Mouse (Mus musculus) liver, adult 2 months (tissue): Measurements from ENCODE around the gene Gm39653.

Experiments
- CTCF ChIP-seq: fragments of 200-500 bp; IDR thresholded peaks from 2 replicates; pipeline ENCODE4 v1.5.1; 2011; ENCODE audit warnings: low read depth, low read length, control low read depth
- POLR2A ChIP-seq: fragments of 200-500 bp; IDR thresholded peaks from 2 replicates; pipeline ENCODE4 v1.6.1; 2011; ENCODE audit warnings: low read length, control low read depth; ENCODE audit not compliant: insufficient read depth; ENCODE audit errors: extremely low read depth

DNA sequence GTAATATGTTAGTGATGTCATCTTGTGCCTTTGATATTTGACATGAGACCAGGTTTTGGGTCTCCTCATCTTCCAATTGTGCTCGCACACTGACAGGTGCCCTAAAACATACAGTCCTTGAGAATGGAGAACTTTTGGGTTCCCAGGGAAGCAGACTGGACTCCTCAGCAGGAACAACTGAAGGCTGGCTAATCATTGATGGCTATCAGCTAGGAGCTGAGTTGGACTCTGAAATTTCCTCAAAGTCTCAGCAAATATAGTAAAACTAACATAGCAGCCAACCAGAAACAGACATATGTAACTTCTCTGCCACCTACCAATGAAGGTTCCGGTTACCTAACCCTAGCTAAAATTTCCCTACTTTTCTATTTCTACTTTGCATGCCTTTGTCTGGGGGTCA is 50.3 kb downstream of the Gm39653 start:
- TF ChIP-seq CTCF (no peak), POLR2A (no peak)
